Mouse (Mus musculus) megakaryocyte, embryonic 14.5 days (primary cell): Measurements from ENCODE around the gene Epn3. TPM values are rescaled to one million over a fixed set of nuclear protein-coding genes. Genes with fewer than 3 reads are reported as not detected.

ENCODE experiments used
- H3K27me3 ChIP-seq: replicated peaks from 2 replicates; pipeline ENCODE3; 2012; ENCODE audit warnings: inconsistent platforms
- H3K36me3 ChIP-seq: replicated peaks from 2 replicates; pipeline ENCODE3; 2012; ENCODE audit warnings: low read length, inconsistent platforms, mixed read lengths
- H3K4me1 ChIP-seq: 2 replicates; pipeline ENCODE4 v1.6.1; 2012; ENCODE audit warnings: inconsistent platforms
- H3K4me3 ChIP-seq: replicated peaks from 2 replicates; pipeline ENCODE3; 2012; ENCODE audit warnings: moderate library complexity, mild to moderate bottlenecking, inconsistent platforms
- H3K9me3 ChIP-seq: 2 replicates; pipeline ENCODE4 v1.6.1; 2012; ENCODE audit warnings: inconsistent platforms
- FLI1 ChIP-seq: IDR thresholded peaks from 2 replicates; pipeline ENCODE4 v1.6.1; 2012; ENCODE audit warnings: low read length, inconsistent platforms, mixed read lengths
- GATA1 ChIP-seq: IDR thresholded peaks from 3 replicates; pipeline ENCODE4 v1.6.1; 2012; ENCODE audit warnings: mixed read lengths, low read length, inconsistent platforms, borderline replicate concordance
- polyA plus RNA-seq: library from polyadenylated mRNA; stranded (reverse); fragments of >175 nt; gene quantifications from 2 replicates; pipeline ENCODE4 v1.2.3, GENCODE M21; 2012; ENCODE audit warnings: low replicate concordance; ENCODE audit not compliant: insufficient read depth

Epn3 gene
- polyA plus RNA-seq, 1 experiment = not detected

- H3K4me1 ChIP-seq = no peaks in the 10 kb centered on the region
- no peaks in the 10 kb centered on the region for H3K36me3 ChIP-seq
- TF ChIP-seq GATA1 (no peak), FLI1 (no peak)
- peaks cover 89% of the 10 kb centered on the region for H3K27me3 ChIP-seq
- no peaks in the 10 kb centered on the region for H3K9me3 ChIP-seq
- no peak overlapping the region for H3K4me3 ChIP-seq
These were observed 42.8 kb downstream of the Epn3 start for GRCm38 (mm10) chr11:94457001-94457400.

- TF ChIP-seq FLI1 = no peak
- no peak for TF ChIP-seq GATA1
- Histone ChIP-seq H3K27me3 (peaks cover 89% of the 10 kb centered on the region), H3K4me1 (no peaks in the 10 kb centered on the region), H3K9me3 (no peaks in the 10 kb centered on the region), H3K36me3 (no peaks in the 10 kb centered on the region), H3K4me3 (no peak overlapping the region)
These were observed 43.4 kb downstream of the Epn3 start for GRCm38 (mm10) chr11:94456347-94456746.

DNA sequence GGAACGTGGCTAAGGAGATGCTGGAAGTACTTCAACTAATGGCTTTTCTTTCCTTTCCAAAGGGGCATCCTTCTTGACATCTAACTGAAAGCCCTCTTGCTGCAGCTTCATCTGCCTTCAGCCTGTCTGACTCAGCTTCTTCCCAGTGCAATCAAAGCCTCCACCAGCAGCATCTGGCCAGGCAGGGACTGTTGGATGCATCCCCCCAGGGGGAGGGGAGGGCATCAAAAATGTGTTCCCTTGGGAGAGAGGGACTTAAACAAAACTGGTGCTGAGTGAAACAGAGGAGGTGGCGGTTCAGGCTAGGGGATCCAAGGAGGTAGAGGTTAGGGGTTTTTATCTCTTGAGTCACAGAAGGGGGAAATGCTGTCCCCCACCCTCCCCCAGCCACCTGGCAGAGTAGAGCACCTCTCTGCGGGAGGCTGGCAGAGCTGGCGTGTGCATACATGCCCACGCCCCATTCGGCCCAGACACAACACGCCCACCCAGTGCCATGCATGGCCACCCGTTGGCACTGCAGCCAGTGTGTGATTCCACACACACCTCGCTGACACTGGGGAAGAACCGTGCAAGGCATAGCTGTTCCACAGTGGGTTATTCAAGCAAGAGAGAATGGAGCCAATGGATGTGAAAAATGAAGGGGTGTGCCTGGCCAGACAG, 44.5 kb downstream of the Epn3 start:
- no peak for TF ChIP-seq FLI1
- no peak for TF ChIP-seq GATA1
- Histone ChIP-seq H3K4me3 (no peak overlapping the region), H3K27me3 (peaks cover 89% of the 10 kb centered on the region), H3K4me1 (no peaks in the 10 kb centered on the region), H3K9me3 (no peaks in the 10 kb centered on the region), H3K36me3 (no peaks in the 10 kb centered on the region)

DNA sequence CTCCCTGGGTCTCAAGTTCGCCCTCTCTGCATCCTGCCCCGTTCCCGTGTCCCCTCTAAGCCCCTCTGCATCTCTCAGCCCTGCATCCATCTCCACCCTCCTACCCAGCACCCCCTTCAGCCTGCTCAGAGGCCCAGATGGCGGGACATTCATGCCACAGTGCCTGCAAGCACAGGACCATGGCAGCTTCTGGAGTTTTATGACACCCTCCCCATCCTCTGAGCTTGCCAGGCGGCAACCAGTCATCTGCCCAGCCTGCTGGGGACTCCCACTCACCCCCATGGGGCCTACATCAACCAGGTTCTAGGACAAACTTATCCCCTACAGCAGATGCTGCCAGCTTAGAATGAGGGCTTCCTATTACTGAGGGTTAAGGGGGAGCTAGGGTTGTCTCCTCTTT, 45.0 kb downstream of the Epn3 start:
- TF ChIP-seq FLI1 (no peak), GATA1 (no peak)
- Histone ChIP-seq H3K27me3 (peaks cover 93% of the 10 kb centered on the region), H3K36me3 (no peaks in the 10 kb centered on the region), H3K4me1 (no peaks in the 10 kb centered on the region), H3K9me3 (no peaks in the 10 kb centered on the region), H3K4me3 (no peak overlapping the region)

GRCm38 (mm10) chr11:94451091-94451773, 48.5 kb downstream of the Epn3 start:
- no peaks in the 10 kb centered on the region for H3K4me1 ChIP-seq
- H3K9me3 ChIP-seq = no peaks in the 10 kb centered on the region
- TF ChIP-seq GATA1 (no peak), FLI1 (no peak)
- peaks cover 87% of the 10 kb centered on the region for H3K27me3 ChIP-seq
- no peak overlapping the region for H3K4me3 ChIP-seq
- H3K36me3 ChIP-seq = no peaks in the 10 kb centered on the region

DNA sequence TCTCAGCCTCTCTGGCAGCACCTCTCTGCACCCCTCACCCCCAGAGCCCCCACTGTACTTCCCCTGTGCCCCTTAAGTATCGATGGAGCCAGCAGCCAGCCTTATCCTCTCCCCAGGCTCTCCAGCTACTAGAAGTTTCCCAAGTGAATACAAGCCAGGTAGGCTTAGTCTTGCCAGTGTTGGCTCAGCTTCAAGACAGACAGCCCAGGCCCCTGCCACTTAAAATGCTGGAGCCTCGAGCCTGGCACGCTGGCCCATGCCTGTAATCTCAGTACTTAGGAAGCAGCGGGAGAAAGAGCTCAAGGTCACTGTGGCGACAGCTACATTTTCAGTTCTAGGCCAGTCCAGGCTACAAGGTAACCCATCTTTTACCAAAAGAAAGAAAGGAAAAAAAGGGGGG, 49.9 kb downstream of the Epn3 start:
- H3K4me1 ChIP-seq = no peaks in the 10 kb centered on the region
- peaks cover 86% of the 10 kb centered on the region for H3K27me3 ChIP-seq
- H3K36me3 ChIP-seq = no peaks in the 10 kb centered on the region
- TF ChIP-seq GATA1 (no peak), FLI1 (no peak)
- H3K9me3 ChIP-seq = no peaks in the 10 kb centered on the region
- H3K4me3 ChIP-seq = no peak overlapping the region

- Histone ChIP-seq H3K4me3 (no peak overlapping the region), H3K27me3 (peaks cover 86% of the 10 kb centered on the region), H3K36me3 (no peaks in the 10 kb centered on the region), H3K4me1 (no peaks in the 10 kb centered on the region), H3K9me3 (no peaks in the 10 kb centered on the region)
- TF ChIP-seq GATA1 = no peak
- no peak for TF ChIP-seq FLI1
These were observed 50.5 kb downstream of the Epn3 start for GRCm38 (mm10) chr11:94449239-94449638.

DNA sequence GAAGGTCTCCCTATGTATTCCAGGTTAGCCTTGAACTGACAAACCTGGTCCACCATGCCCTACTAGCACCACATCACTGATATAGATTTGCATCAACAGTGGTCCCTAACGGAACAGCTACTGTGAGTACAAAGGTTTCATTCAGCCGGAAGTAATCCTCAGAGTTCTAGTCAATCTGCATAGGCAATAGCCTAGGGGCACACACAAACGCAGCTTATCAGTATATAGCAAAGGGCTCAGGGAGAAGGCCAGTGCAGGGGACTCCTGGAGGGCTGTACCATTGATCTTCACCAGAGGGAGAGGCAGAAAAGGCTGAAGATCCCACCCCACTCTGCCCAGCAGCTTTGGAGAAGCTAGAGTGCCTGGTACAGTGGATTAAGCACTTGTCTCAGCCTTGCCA, 52.8 kb downstream of the Epn3 start:
- no peak overlapping the region for H3K4me3 ChIP-seq
- no peaks in the 10 kb centered on the region for H3K36me3 ChIP-seq
- H3K9me3 ChIP-seq = no peaks in the 10 kb centered on the region
- no peak for TF ChIP-seq FLI1
- no peak for TF ChIP-seq GATA1
- H3K4me1 ChIP-seq = no peaks in the 10 kb centered on the region
- H3K27me3 ChIP-seq = peaks cover 90% of the 10 kb centered on the region

DNA sequence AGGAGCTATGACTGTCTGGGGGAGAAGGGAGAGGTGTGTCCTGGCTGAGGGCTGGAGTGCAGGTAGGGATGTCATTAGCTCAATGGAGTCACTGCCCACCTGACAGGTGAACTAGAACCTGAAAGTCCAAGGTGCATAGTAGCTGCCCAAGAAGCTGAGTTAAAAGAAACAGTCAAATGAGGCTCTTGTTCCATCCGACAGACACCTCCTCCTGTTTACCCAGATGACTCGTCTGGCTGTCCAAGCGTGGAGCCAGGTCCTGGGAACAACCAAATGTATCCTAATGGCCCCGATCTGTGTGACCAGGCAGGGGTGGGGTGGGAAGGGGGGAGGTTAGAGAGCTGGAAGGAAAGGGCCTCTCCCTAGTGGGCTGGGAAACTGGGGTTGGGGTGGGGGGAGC, 54.5 kb downstream of the Epn3 start:
- H3K27me3 ChIP-seq = peaks cover 88% of the 10 kb centered on the region
- TF ChIP-seq FLI1 = no peak
- H3K4me3 ChIP-seq = no peak overlapping the region
- H3K4me1 ChIP-seq = no peaks in the 10 kb centered on the region
- H3K9me3 ChIP-seq = no peaks in the 10 kb centered on the region
- H3K36me3 ChIP-seq = no peaks in the 10 kb centered on the region

DNA sequence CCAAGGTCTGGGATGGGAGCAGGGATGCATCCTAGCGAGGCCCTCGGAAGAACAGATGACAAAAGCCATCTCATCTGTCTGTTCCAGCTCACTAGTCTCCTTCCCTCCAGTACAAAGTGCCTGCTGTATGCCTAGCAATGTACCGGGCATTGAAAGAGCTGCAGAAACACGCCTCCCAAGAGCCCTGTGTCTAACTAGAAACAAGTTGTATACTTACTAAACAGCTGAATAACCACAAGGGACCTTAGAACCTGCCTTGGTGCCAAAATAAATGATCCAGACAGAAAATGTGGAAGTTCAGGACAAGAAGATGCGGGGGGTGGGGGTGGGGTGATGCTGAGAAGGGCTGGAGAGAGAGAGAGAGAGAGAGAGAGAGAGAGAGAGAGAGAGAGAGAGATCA, 54.9 kb downstream of the Epn3 start:
- no peak for TF ChIP-seq GATA1
- no peak for TF ChIP-seq FLI1
- H3K4me3 ChIP-seq = no peak overlapping the region
- no peaks in the 10 kb centered on the region for H3K9me3 ChIP-seq
- peaks cover 88% of the 10 kb centered on the region for H3K27me3 ChIP-seq
- H3K36me3 ChIP-seq = no peaks in the 10 kb centered on the region
- no peaks in the 10 kb centered on the region for H3K4me1 ChIP-seq

GRCm38 (mm10) chr11:94441752-94442151, 58.0 kb downstream of the Epn3 start:
- TF ChIP-seq GATA1 (no peak), FLI1 (no peak)
- Histone ChIP-seq H3K27me3 (peaks cover 89% of the 10 kb centered on the region), H3K36me3 (no peaks in the 10 kb centered on the region)

More at GRCm38 (mm10) chr11:94441752-94442151, 58.0 kb downstream of the Epn3 start:
- Histone ChIP-seq H3K4me1 (no peaks in the 10 kb centered on the region), H3K4me3 (no peak overlapping the region), H3K9me3 (no peaks in the 10 kb centered on the region)
